Mouse (Mus musculus) regulatory T cell (primary cell): ENCODE data around the gene Nub1.

ENCODE experiments used
- in situ Hi-C: fragments of 300-600 bp; cut with MboI, MseI; formaldehyde crosslinking; loops from one replicate; pipeline ENCODE4 v1.15.1; 2025; ENCODE audit warnings: high pct_unique_total_duplicates

Nub1 gene

GRCm38 (mm10) chr5:24685366-24686093 is at the start of gene Nub1:
Gene Nub1, plus strand, starts transcription at chr5:24685532.
- in situ Hi-C loops: loop anchor here (10.0 kb wide), 2 partner anchors 291 to 849 kb away; partner anchors contain the start of genes Abcb8 and Atg9b

GRCm38 (mm10) chr5:24636987-24637386 is 48.3 kb upstream of the Nub1 start:
- in situ Hi-C loops: no loop called here

GRCm38 (mm10) chr5:24638131-24638530 is 47.2 kb upstream of the Nub1 start:
- in situ Hi-C loops: no loop called here

GRCm38 (mm10) chr5:24639081-24639480 is 46.3 kb upstream of the Nub1 start:
- in situ Hi-C loops: no loop called here

- in situ Hi-C loops: loop anchor here (5.0 kb wide), 1 partner anchor 33 kb away; no protein-coding TSS in a partner anchor
Observed at GRCm38 (mm10) chr5:24645454-24645853, 39.9 kb upstream of the Nub1 start.

GRCm38 (mm10) chr5:24649231-24649630 is 36.1 kb upstream of the Nub1 start:
- in situ Hi-C loops: loop anchor here (5.0 kb wide), 1 partner anchor 37 kb away; no protein-coding TSS in a partner anchor

GRCm38 (mm10) chr5:24649701-24650100 is 35.6 kb upstream of the Nub1 start:
- in situ Hi-C loops: loop anchor here (5.0 kb wide), 1 partner anchor 37 kb away; no protein-coding TSS in a partner anchor

- in situ Hi-C loops: no loop called here
Observed at GRCm38 (mm10) chr5:24651356-24651755, 34.0 kb upstream of the Nub1 start.

GRCm38 (mm10) chr5:24651768-24652752 is 33.3 kb upstream of the Nub1 start:
- in situ Hi-C loops: no loop called here

GRCm38 (mm10) chr5:24652780-24653179 is 32.6 kb upstream of the Nub1 start:
- in situ Hi-C loops: no loop called here

GRCm38 (mm10) chr5:24654491-24654890 is 30.8 kb upstream of the Nub1 start:
- in situ Hi-C loops: no loop called here

GRCm38 (mm10) chr5:24657113-24657512 is 28.2 kb upstream of the Nub1 start:
- in situ Hi-C loops: no loop called here

- in situ Hi-C loops: no loop called here
Observed at GRCm38 (mm10) chr5:24659708-24660423, 25.5 kb upstream of the Nub1 start.

- in situ Hi-C loops: no loop called here
Observed at GRCm38 (mm10) chr5:24661457-24661856, 23.9 kb upstream of the Nub1 start.

- in situ Hi-C loops: loop anchor here (5.0 kb wide), 1 partner anchor 83 kb away; the partner anchor contains the start of gene Crygn
Observed at GRCm38 (mm10) chr5:24674238-24674637, 11.1 kb upstream of the Nub1 start.

GRCm38 (mm10) chr5:24681436-24681835 is 3.9 kb upstream of the Nub1 start:
- in situ Hi-C loops: loop anchor here (10.0 kb wide), 2 partner anchors 287 to 853 kb away; partner anchors contain the start of genes Abcb8 and Atg9b

- in situ Hi-C loops: loop anchor here (10.0 kb wide), 2 partner anchors 290 to 850 kb away; partner anchors contain the start of genes Abcb8 and Atg9b
Observed at GRCm38 (mm10) chr5:24684578-24685365, 560 bp upstream of the Nub1 start.

GRCm38 (mm10) chr5:24686176-24686575 is 844 bp downstream of the Nub1 start:
- in situ Hi-C loops: loop anchor here (10.0 kb wide), 2 partner anchors 291 to 849 kb away; partner anchors contain the start of genes Abcb8 and Atg9b

- in situ Hi-C loops: loop anchor here (10.0 kb wide), 2 partner anchors 292 to 848 kb away; partner anchors contain the start of genes Abcb8 and Atg9b
Observed at GRCm38 (mm10) chr5:24686671-24687420, 1.5 kb downstream of the Nub1 start.
